Mouse (Mus musculus): ENCODE measurements at regions not wholly inside any gene's neighbourhood (a gene's known extent, or its start where the extent isn't known, plus 50 kb on each side); places are given as distances from the start of the nearest gene placed in this dataset.

GRCm38 (mm10) chr9:13905086-13905669 lies 77.7 kb downstream of the Fam76b start:
- no peak for DNase-seq (ENCODE audit: low spot score in 2 of 2)
- Histone ChIP-seq H3K4me3 (no peak overlapping the region), H3K27ac (no peak overlapping the region)
- TF ChIP-seq CTCF (conservative IDR thresholded peaks at IDR 0.05), result no peak

GRCm38 (mm10) chr9:13906736-13907135 lies 79.2 kb downstream of the Fam76b start:
- TF ChIP-seq CTCF (conservative IDR thresholded peaks at IDR 0.05), result no peak
- Histone ChIP-seq H3K4me3 (no peak overlapping the region), H3K27ac (no peak overlapping the region)
- DNase-seq (ENCODE audit: low spot score in 2 of 2), result no peak

DNA sequence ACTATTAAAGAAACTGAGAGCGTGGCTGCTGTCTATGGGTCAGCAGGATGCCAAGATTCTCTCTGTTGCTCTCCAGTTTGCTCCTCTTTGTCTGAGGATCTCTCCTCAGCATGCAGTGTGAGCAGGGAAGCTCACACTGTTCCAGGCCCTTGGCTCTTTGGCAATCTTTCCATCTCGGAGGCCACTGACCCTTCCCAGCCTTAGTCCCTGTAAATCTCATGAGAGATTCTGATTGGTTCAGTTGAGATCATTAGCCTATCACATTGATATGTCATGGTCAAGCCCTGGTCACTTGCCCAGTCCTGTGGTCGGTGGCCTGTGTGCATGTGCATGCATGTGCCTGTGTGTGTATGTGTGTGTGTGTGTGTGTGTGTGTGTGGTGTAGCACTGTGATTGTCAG lies 82.1 kb downstream of the Fam76b start:
- H3K27ac ChIP-seq, result no peak overlapping the region
- no peak overlapping the region for H3K4me3 ChIP-seq
- no peak for TF ChIP-seq CTCF (conservative IDR thresholded peaks at IDR 0.05)
- no peak for DNase-seq (ENCODE audit: low spot score in 2 of 2)

GRCm38 (mm10) chr9:13910091-13910490 lies 82.6 kb downstream of the Fam76b start:
- H3K27ac ChIP-seq, result no peak overlapping the region
- no peak for TF ChIP-seq CTCF (conservative IDR thresholded peaks at IDR 0.05)
- no peak for DNase-seq (ENCODE audit: low spot score in 2 of 2)
- H3K4me3 ChIP-seq, result no peak overlapping the region

DNA sequence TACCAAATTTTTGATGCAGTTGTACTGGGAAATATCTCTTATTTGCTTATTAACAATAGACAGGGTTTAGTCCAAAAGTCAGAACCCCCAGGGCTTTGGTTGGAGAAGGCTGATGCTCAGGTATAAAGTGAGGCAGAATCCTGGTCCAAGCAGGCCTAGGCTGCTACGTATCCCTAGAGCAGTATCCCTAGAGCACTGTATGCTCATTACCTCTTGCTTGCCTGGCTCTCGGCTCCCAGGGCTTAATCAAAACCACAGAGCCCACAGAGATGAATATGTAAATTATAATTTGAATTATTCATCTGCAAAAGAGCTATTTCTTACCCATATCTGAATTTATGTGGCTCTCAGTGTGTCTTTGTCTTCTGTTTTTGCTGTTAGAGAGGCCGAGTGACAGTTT lies 85.9 kb downstream of the Fam76b start:
- H3K27ac ChIP-seq, result no peak overlapping the region
- no peak overlapping the region for H3K4me3 ChIP-seq
- no peak for TF ChIP-seq CTCF (conservative IDR thresholded peaks at IDR 0.05)
- DNase-seq (ENCODE audit: low spot score in 2 of 2), result no peak

DNA sequence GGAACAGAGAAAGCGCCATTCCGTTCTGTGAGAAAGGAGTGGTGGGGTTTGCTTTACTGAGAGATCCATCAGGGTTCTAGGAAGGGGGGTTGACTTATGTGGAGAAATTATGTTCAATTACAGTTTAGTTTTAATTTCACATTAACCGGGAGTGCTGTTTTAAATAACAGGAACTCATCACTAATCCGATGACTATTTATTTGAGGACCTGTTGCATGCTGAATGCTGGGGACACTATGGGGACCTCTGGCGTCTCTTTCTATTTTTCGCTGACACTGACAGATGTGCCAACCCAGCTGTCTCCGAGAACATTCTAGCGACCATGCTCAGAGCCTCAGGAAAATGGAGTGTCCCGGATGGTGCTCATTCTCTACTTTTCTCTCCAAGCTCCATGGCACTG lies 86.6 kb downstream of the Fam76b start:
- Histone ChIP-seq H3K27ac (no peak overlapping the region), H3K4me3 (no peak overlapping the region)
- TF ChIP-seq CTCF (conservative IDR thresholded peaks at IDR 0.05), result no peak
- no peak for DNase-seq (ENCODE audit: low spot score in 2 of 2)

DNA sequence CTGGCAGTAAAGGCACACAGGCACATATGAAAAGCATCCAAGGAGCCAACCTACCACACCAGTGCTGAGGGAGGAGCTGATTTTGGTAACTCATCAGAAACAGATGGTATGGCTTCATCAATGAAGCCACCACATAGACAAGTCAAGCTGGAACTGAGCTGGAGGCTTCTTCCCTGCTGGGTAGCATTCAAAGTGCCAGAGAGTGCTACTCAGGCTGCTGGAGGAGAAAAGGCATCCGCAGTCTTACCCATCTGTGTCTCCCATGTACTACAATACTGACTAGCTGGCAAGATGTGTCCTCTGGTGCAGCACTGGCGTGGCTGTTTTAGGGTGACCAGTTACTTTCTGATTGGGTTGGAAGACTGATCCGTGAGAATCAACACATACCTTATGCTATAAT lies 87.3 kb downstream of the Fam76b start:
- H3K27ac ChIP-seq, result no peak overlapping the region
- H3K4me3 ChIP-seq, result no peak overlapping the region
- no peak for DNase-seq (ENCODE audit: low spot score in 2 of 2)
- TF ChIP-seq CTCF (conservative IDR thresholded peaks at IDR 0.05), result no peak

- no peak for DNase-seq (ENCODE audit: low spot score in 2 of 2)
- H3K4me3 ChIP-seq, result no peak overlapping the region
- H3K27ac ChIP-seq, result no peak overlapping the region
- no peak for TF ChIP-seq CTCF (conservative IDR thresholded peaks at IDR 0.05)
Measured at GRCm38 (mm10) chr9:13916837-13917236, 89.3 kb downstream of the Fam76b start.

DNA sequence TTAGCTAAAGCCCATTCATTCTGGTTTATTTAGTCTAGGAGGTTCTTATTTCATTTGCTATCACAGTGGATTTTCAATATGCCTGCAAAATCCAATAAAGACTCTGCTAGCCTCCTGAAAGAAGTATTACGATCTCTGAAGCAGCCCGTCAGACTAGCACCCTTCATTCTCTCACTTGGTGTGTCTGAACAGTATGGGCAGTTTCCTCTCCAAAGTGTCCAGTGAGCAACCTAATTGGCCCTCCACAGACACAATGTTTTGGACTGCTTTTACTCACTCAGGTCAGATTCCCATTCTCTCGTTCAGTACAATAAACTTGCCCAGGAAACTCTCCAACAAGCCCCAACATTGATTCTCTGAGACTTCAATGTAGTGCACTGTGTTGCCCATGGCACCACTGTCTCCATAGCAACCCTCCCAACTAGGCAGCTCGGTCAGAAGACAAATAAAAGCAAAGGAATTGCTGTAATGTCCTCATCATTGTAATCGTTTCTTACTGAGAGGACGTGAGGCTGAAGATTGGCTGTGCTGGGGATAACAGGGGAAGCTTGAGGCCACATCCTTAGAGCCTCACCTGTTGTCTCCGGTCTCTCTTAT lies 91.2 kb downstream of the Fam76b start:
- H3K27ac ChIP-seq, result peak overlapping the region; percentile 67
- peak in 1 of 2 experiments; percentile 35 for DNase-seq (ENCODE audit: low spot score in 2 of 2)
- H3K4me3 ChIP-seq, result no peak overlapping the region
- no peak for TF ChIP-seq CTCF (conservative IDR thresholded peaks at IDR 0.05)

DNA sequence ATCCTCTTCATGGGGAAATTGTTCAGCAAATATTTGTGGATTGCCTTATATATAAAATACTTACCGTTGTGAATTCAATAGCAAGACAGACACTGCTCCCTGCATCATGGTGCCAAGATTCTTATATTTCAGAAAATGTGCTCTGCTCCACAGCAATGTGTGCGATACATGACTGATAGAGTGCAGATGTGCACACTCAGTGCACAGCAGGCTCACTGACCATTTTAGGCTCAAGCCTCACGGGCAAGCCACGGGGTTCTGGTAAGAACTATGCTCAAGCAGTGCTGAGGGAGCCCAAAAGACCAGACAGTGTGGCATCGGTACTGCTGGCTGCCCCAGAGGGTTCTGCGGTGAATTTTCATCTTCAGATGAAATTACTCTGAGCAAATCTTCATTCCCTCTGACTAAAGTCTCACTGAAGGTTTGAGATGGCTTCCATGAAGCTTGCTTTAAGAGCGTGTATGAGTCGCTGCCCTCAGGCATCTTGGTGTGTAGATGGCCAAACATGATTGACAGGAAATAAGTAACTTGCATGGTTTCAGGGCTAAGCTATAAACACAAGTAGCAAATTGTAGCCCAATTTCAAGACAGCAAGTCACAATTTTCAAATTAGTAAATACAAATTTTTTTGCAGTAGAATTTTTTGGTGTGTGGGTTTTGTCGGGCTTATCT lies 92.4 kb downstream of the Fam76b start:
- DNase-seq (ENCODE audit: low spot score in 2 of 2), result no peak
- H3K4me3 ChIP-seq, result no peak overlapping the region
- H3K27ac ChIP-seq, result no peak overlapping the region
- no peak for TF ChIP-seq CTCF (conservative IDR thresholded peaks at IDR 0.05)

DNA sequence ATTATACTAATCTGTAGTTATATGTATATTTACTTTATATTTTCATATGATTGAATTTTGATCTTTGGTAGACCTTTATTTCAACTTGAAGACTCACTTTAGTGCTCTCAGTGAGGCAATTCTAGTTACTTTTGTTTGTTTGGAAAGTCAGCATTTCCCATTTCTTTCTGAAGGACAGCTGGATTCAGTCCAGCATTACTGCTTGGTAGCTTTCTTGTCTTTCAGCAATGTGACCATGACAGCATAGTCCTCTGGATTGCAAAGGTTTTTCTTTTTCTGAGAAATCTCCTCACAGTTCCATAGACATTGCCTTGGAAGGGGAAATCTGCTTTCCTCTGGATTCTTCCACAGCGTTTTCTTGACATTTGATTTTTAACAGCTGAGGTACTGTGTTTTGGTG lies 93.1 kb downstream of the Fam76b start:
- H3K4me3 ChIP-seq, result no peak overlapping the region
- no peak for DNase-seq (ENCODE audit: low spot score in 2 of 2)
- no peak for TF ChIP-seq CTCF (conservative IDR thresholded peaks at IDR 0.05)
- H3K27ac ChIP-seq, result no peak overlapping the region

DNA sequence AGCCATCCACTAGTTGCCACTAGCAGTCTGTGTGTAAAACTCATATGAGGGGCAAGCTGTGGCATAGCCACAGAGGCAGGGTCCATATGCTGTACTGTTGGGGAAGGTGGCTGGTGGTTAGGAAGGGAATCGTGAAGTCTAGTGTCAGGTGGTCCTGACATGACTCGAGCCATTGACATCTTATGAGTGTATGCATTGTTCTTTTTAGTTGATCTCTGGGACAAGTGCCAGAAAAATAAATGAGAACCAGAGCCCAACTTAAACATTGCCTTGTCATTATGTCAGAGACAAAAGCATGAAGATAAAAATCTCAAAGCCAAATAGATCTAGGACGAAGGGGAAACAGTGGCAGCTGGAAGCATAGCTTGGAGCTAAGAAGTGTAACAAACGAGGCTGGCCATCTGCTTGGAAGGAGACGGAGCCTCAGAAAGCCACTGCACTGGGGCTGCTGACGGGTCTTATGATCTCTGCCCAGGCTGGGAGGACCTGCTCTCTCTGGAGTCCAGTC lies 104.5 kb downstream of the Fam76b start:
- DNase-seq (ENCODE audit: low spot score in 2 of 2), result no peak
- H3K27ac ChIP-seq, result no peak overlapping the region
- no peak overlapping the region for H3K4me3 ChIP-seq
- TF ChIP-seq CTCF (conservative IDR thresholded peaks at IDR 0.05), result no peak

DNA sequence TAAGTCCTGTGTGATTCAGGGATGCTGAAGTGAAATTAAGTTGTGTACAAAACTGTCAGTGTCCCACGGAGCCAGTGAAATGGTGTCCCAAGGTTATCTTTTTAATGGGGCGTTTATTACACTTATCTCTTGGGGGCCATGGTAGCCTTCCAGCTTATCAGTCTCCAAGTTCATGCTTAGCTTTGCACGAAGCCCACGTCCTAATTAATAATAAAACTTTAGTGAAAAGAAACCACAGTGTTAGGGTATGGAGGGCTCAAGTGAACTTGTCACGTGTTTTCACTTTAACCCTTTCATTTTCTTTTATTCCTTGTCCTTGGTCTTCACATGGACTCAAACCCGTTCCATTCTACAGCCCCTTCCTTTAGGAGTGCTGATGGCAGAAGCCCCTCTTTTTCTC lies 105.9 kb downstream of the Fam76b start:
- no peak for DNase-seq (ENCODE audit: low spot score in 2 of 2)
- Histone ChIP-seq H3K4me3 (no peak overlapping the region), H3K27ac (no peak overlapping the region)
- no peak for TF ChIP-seq CTCF (conservative IDR thresholded peaks at IDR 0.05)

DNA sequence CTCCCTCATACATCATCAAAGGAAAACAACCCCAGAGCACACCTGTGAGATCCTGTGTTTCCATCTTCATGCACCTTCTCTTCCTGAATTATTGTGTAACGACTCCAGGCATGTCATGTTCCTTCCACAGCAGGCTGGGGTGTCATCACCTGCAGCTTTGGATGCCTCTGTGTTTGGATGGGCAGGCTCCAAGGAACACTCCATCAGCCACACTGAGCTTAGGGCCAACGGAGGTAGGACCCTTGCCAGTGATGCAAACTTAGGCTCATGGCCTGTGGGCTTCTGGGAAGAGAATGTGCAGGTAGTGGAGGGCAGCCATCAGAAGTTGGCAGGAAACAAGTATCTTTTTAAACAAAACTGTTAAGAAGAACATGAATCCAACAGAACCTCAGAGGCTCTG lies 109.8 kb downstream of the Fam76b start:
- no peak overlapping the region for H3K4me3 ChIP-seq
- no peak for DNase-seq (ENCODE audit: low spot score in 2 of 2)
- TF ChIP-seq CTCF (conservative IDR thresholded peaks at IDR 0.05), result no peak

More for the DNA sequence above, 109.8 kb downstream of the Fam76b start:
- no peak overlapping the region for H3K27ac ChIP-seq

Measured in layer of hippocampus, adult 2 months (tissue).